Mouse (Mus musculus) kidney, postnatal 0 days (tissue): ENCODE data around the gene Gm20388. TPM values are rescaled to one million over a fixed set of nuclear protein-coding genes. Genes with fewer than 3 reads are reported as not detected.
A peak's percentile ranks its signal among the peaks of the same experiment; 100 is the strongest.
"Not testable (repeated sequence)": the region's sequence is repeated elsewhere in the genome, so short reads cannot be mapped to it uniquely, and the experiment has no call there.

Source experiments
- ATAC-seq: fragments of 200-750 bp; cut with Nextera tagmentation; replicated peaks from 2 replicates; pipeline ENCODE4 v1.8.0; 2017; ENCODE audit warnings: low read depth, moderate number of reproducible peaks, moderate TSS enrichment, moderate library complexity; ENCODE audit not compliant: low FRiP score
- DNase-seq: peaks from one replicate; pipeline ENCODE4 v3.0.0-alpha.2; 2016; ENCODE audit warnings: low spot score
- H3K27ac ChIP-seq: fragments of 300-500 bp; sonication (generic); 2 replicates; pipeline ENCODE4 v1.5.1; 2014; ENCODE audit warnings: mild to moderate bottlenecking
- H3K27me3 ChIP-seq: fragments of 300-500 bp; sonication (generic); 2 replicates; pipeline ENCODE4 v1.6.1; 2014; ENCODE audit warnings: low read length, mixed read lengths; ENCODE audit not compliant: insufficient read depth
- H3K36me3 ChIP-seq: fragments of 300-500 bp; sonication (generic); 2 replicates; pipeline ENCODE4 v1.6.1; 2014; ENCODE audit warnings: low read length, mixed read lengths; ENCODE audit not compliant: insufficient read depth
- H3K4me1 ChIP-seq: fragments of 300-500 bp; sonication (generic); replicated peaks from 2 replicates; pipeline ENCODE4 v1.6.1; 2014; ENCODE audit warnings: antibody characterized with exemption, low read length, mixed read lengths; ENCODE audit not compliant: insufficient read depth
- H3K4me2 ChIP-seq: fragments of 300-500 bp; sonication (generic); 2 replicates; pipeline ENCODE4 v1.6.1; 2014; ENCODE audit warnings: mild to moderate bottlenecking, low read length, moderate library complexity, mixed read lengths
- H3K4me3 ChIP-seq: fragments of 300-500 bp; sonication (generic); replicated peaks from 2 replicates; pipeline ENCODE4 v1.5.1; 2014; ENCODE audit warnings: low read depth, low read length
- H3K9ac ChIP-seq: fragments of 300-500 bp; sonication (generic); 2 replicates; pipeline ENCODE4 v1.6.1; 2014; ENCODE audit warnings: low read depth, low read length
- H3K9me3 ChIP-seq: fragments of 300-500 bp; sonication (generic); replicated peaks from 2 replicates; pipeline ENCODE4 v1.6.1; 2016; ENCODE audit warnings: low read length, inconsistent platforms, mixed read lengths
- CTCF ChIP-seq: IDR thresholded peaks from 2 replicates; pipeline ENCODE4 v1.5.1; 2016; ENCODE audit warnings: antibody characterized with exemption, low read depth, mild to moderate bottlenecking, moderate library complexity
- WGBS: fragments of 180-500 bp; shearing (Covaris S2); extraction: QIAGEN DNeasy Blood & Tissue Kit; methylation state at CpG from one replicate; pipeline ENCODE4 v1.1.7; 2014; 5-methylcytosine and 5-hydroxymethylcytosine counted together
- polyA plus RNA-seq: library from polyadenylated mRNA; unstranded; fragments of >200 nt; fragmentation: Nextera tagmentation; extraction: Ambion mirVana; gene quantifications from 2 replicates; pipeline ENCODE4 v1.2.1, GENCODE M21; 2015

Gm20388 gene
- polyA plus RNA-seq, 1 experiment from 2014 or later = not detected

DNA sequence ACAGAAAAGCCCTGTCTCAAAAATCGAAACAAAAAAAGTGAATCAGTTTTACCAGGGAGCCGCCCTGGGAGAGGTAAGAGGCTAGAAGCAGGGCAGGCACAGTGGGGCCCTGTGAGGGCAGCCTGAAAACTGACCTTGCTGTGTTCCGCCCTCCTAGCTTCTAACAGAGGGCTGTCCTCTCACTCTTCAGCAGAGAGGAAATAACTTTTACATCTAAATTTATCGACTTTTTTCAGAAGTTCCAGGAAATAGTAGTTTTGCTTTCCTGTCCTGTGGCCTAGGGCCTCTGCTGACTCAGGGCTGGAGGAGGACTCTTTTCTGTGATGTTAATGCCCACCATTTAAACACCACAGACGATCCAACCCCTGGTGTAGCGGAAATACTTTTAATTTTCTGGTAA lies 804.6 kb downstream of the Gm20388 start:
- DNase-seq (peak; percentile 68), ATAC-seq (no peak)
- Histone ChIP-seq H3K9me3 (no peaks in the 10 kb centered on the region), H3K4me1 (no peaks in the 10 kb centered on the region), H3K4me3 (no peak overlapping the region), H3K36me3 (no peaks in the 10 kb centered on the region), H3K9ac (no peak overlapping the region), H3K27me3 (no peaks in the 10 kb centered on the region), H3K27ac (peak overlapping the region; percentile 1; the same call in 1 of the 2 replicates), H3K4me2 (no peak overlapping the region)
- WGBS = 59% methylated on average over 6 of the region's 6 CpGs
- no peak for TF ChIP-seq CTCF

DNA sequence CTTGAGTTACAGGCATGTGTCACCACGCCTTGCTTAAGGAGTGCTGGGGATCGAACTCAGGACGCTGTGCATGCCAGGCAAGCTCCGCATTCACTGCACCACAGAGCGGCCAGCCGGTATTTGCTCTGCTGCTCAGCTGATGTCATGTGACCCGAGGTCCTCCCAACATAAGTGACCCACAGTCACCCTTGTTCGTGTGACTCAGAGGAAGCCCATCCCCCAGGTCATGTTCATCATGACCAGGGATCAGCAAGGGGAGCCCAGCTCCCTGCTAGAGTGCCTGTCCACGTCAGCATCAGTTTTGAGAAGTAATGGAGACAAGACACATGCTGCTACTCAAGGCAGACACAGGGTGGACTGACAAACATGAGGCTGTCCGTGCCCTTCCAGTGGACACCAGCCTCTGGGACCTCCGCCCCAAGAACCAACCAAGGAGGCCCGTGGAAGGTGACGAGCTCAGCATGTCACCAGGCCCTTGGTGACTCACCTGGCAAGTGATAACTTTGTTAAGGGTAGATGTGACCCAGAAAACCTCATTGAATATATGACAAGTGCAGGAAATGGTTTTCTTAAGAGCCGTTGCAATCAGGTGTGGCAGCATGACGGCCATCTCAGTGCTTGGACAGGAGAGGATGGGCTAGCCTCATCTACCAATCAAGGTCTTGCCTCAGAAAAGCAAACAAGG lies 805.5 kb downstream of the Gm20388 start:
- Histone ChIP-seq H3K27ac (0 out of 2 replicates have a peak overlapping the region, but pooled peaks have one; percentile 1), H3K4me3 (no peak overlapping the region), H3K9me3 (no peaks in the 10 kb centered on the region), H3K4me1 (no peaks in the 10 kb centered on the region), H3K4me2 (no peak overlapping the region), H3K27me3 (no peaks in the 10 kb centered on the region), H3K36me3 (no peaks in the 10 kb centered on the region), H3K9ac (no peak overlapping the region)
- TF ChIP-seq CTCF = no peak
- ATAC-seq (0 out of 2 replicates have a peak, but pooled peaks have one; percentile 36), DNase-seq (no peak)
- 77% methylated on average over 15 of the region's 15 CpGs for WGBS

DNA sequence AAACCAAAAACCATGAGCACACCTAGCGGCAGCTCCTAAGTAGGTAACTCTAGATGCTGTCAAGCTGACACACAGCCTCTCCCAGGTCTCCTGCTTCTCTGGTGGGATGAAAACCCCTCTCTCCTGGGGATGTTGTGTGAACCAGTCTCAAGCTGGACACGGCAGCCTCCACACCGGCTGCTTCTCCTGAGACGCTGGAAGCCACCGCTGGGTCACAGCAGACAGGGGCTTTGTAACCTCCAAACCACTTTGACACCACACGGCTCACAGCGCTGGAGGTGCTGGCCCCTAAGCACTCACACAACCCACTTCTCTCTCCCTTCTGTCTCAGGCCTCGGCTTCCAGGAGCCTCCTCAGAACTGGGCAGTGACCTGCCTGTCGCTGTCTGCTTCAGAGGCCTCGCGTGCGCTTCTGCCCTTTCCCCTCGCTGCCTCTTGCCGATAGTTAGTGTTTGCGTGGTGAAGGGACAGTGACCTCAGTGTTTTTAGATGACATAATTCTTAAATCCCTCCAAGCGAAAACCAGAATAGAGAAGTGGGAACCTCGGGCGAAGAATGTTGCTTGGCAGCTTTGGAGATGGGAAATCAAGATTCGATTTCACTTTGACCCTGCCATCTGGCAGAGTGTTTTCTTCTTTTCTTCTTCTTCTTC lies 809.1 kb downstream of the Gm20388 start:
- no peaks in the 10 kb centered on the region for H3K36me3 ChIP-seq
- H3K9ac ChIP-seq = no peak overlapping the region
- ATAC-seq (no peak), DNase-seq (no peak)
- no peaks in the 10 kb centered on the region for H3K27me3 ChIP-seq
- no peaks in the 10 kb centered on the region for H3K4me1 ChIP-seq
- H3K27ac ChIP-seq = no peak overlapping the region
- no peaks in the 10 kb centered on the region for H3K9me3 ChIP-seq
- no peak overlapping the region for H3K4me2 ChIP-seq
- WGBS = 46% methylated on average over 19 of the region's 19 CpGs
- TF ChIP-seq CTCF = no peak
- H3K4me3 ChIP-seq = no peak overlapping the region

GRCm38 (mm10) chr8:120723025-120723424 lies 812.4 kb downstream of the Gm20388 start:
- no peak overlapping the region for H3K4me3 ChIP-seq
- H3K4me1 ChIP-seq = no peaks in the 10 kb centered on the region
- no peak overlapping the region for H3K27ac ChIP-seq
- no peak overlapping the region for H3K4me2 ChIP-seq
- no peak for DNase-seq
- H3K36me3 ChIP-seq = no peaks in the 10 kb centered on the region
- no peaks in the 10 kb centered on the region for H3K27me3 ChIP-seq
- no peak overlapping the region for H3K9ac ChIP-seq
- peak; percentile 45 for TF ChIP-seq CTCF
- ATAC-seq = no peak
- 70% methylated on average over 6 of the region's 6 CpGs for WGBS
- H3K9me3 ChIP-seq = no peaks in the 10 kb centered on the region

DNA sequence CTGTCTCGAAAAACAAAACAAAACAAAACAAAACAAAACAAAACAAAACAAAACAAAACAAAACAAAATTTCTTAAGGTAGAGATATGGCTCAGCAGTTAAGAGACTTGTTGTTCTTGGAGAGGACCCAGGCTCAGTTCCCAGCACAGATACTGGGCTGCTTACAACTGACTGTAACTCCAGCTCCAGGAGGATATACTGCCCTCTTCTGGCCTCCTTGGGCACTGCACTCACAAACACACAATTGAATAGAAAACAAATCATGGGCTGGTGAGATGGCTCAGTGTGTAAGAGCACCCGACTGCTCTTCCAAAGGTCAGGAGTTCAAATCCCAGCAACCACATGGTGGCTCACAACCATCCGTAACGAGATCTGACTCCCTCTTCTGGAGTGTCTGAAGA lies 813.5 kb downstream of the Gm20388 start:
- not testable (repeated sequence) for H3K27me3 ChIP-seq, ATAC-seq, H3K4me1 ChIP-seq, H3K27ac ChIP-seq, DNase-seq, H3K36me3 ChIP-seq, H3K9me3 ChIP-seq, H3K4me2 ChIP-seq, H3K4me3 ChIP-seq, H3K9ac ChIP-seq
- peak; percentile 46 for TF ChIP-seq CTCF
- WGBS = 85% methylated on average over 2 of the region's 4 CpGs

DNA sequence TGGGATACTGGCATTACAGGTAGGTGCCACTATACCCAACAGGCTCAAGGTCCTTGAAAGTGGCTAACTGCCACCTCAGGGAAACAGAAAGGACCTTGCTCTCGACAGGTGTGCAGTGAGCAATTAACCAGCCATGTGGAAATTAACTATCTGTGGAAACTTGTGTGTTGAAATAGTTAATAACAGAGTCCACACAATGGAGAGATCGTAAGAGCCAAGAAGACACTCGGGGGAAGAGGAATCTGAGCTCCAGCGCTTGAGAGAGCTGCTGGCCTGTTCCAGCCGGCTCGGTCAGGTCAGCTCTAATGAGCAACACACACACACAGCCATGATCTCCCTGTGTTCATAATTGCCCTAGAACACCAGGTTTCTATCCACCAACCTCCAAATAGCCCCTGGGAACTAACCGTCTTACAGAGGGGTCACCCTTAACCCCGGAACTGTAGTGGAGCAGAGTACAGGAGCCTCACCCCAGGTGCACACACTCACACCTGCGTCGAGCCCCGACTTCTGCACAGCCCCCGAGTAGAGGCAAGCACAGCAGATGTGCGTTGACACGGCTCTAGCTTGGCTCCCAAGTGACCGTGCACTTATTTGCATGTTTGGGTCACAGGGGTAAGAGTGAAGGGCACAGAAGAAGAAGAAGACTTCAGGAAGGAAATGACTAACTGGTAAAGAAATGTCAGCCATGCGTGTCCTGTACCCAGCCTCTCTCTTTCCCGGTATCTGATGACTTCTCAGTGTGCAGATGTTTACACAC lies 814.4 kb downstream of the Gm20388 start:
- Histone ChIP-seq H3K9me3 (no peaks in the 10 kb centered on the region), H3K27ac (peak overlapping the region; percentile 76), H3K36me3 (no peaks in the 10 kb centered on the region), H3K9ac (0 out of 2 replicates have a peak overlapping the region, but pooled peaks have one; percentile 1), H3K27me3 (no peaks in the 10 kb centered on the region), H3K4me3 (no peak overlapping the region), H3K4me1 (no peaks in the 10 kb centered on the region), H3K4me2 (no peak overlapping the region)
- DNase-seq (no peak), ATAC-seq (peak; percentile 78; the same call in 1 of the 2 replicates)
- TF ChIP-seq CTCF = no peak
- WGBS = 33% methylated on average over 17 of the region's 17 CpGs
